Mouse (Mus musculus): ENCODE measurements around the gene Itpkc.
A peak's percentile ranks its signal among the peaks of the same experiment; 100 is the strongest.

Itpkc gene

DNA sequence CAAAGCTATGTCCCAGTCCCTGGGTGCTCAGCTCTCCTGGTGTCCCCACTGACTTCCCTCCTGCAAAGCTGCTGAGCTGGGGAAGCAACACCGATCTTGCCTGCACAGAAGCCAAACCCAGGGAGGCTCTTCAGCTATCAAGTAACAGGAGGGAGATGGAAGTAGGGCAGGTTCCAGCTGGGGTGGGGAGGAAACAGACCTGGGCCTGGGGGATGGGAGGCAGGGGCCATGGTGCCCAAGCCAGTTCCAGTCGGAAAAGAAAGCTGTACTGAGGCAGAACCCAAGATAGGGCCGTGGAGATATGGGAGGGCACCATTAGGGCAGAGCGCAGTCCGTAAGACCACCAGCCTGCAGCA, 65.0 kb downstream of the Itpkc start:
- peak; percentile 33 to 41 for DNase-seq

DNA sequence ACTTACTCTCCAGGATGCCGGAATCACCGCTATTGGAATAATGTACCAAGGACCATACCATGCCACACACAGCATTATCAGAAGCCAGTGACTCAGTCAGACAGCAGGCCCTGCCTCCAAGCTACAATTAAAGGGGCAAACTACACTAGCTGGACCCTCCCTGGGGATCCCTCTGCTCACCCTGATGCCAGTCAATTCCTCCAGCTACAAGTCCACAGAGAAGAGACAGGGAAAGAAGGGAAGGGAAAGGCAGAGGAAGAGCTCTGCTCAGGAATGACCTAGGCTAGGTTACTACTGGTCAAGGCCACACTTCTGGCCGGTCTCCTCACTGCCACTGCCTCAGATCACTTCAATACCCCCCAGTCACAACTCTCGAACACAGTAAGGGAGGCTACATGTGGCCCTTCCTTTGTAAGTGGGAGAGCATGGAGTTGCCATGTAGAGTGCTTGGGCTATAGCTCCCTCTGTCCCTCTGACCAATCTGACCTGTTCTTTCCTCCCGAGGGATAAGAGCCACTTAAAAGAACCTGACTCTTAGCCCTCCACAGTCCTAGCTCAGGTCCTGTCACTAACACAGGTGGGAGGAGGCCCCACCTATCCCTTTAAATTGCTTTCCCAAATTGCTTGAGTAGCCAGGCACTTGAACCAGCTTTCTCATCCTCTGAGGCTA, 65.5 kb downstream of the Itpkc start:
- no peak for DNase-seq

DNA sequence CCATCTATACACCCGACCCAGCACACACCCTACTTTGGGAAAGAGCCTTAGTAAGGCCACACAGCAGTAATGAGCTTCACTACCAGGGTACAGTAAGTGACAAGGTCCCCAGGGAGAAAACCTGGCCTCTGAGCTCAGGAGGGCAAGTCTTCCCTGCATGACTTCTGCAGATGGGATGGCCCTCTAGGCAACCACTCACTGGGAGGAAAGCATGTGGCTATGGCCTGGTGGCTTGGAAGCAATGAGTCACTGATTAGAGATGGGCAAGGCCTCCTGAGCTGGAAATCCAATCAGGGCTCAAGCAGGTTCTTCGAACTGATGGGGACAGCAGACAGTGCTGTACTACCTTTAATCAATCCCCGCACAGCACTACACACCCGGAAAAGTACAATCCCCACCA, 66.7 kb downstream of the Itpkc start:
- peak in 1 of 2 experiments; percentile 12 for DNase-seq

DNA sequence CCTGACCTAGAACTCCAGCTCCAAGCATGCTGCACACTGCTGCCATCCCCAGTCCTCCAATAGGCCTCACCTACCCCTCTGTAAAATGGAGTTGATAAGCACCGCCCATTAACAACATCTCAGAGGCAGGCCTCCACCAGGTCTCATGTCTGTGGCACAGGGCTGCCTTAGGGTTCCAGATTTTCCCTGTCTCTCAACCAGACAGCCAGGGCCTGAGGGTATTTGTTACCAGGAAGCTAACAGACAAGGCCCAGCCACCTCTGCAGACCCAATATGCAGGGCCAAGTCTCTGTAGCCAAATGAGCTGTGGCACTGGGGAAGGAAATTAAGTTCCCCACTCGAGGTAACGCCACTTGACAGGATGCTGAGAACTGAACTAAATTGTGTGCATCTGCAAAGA, 67.5 kb downstream of the Itpkc start:
- DNase-seq, result no peak

DNA sequence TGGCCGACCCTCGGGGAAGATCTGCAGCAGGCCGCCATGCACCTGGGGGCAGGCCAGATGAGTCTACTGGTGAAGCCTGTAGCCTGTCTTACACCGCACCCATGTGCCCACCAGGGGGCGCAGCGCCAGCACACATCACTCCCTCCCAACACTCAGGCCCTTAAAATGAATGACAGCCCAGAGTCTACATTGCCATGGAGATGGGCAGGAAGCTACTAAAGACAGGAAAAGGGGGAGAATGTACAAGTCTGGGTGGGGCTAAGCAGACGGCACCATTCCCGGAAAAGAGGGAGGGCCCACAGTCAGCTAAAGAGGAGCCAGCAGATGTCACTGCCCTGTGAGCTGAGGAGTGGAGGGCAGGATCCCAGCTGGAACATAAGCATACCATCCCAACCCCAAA, 68.6 kb downstream of the Itpkc start:
- peak; percentile 88 to 91 for DNase-seq

DNA sequence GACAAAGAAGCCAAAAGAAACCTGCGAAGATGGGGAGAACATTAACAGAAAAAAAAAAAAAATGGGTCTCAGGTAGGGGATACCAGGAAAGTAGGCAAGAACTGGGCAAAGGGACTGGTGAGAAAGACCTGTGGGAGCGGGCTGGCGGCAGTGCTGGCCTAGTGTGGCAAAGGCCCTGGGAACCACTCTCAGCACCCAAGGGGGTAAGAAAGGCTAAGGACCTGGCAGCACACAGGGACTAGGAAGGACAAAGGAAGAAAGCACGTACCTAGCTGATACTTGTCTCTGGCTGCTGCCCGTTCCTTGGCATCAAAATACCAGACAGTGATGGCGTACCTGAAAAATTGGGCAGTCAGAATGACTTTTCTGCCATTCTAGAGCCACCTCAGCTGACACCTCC, 69.2 kb downstream of the Itpkc start:
- no peak for DNase-seq

DNA sequence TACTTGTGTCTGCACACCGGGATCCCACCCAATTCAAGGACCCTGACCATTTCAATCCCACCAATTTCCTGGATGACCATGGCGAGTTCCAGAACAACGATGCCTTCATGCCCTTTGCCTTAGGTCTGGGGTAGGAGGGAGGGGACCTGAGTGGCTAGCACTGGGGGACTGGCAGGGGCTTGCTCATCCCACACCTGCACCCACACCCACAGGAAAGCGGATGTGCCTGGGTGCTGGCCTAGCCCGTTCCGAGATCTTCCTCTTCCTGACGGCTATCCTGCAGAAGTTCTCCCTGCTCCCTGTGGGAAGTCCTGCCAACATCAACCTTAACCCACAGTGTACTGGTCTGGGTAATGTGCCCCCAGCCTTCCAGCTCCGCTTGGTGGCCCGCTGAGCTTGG, 70.3 kb downstream of the Itpkc start:
- no peak for DNase-seq

Data from cerebellum, postnatal 25 days (tissue).